Mouse (Mus musculus) kidney, postnatal 0 days (tissue): ENCODE measurements at regions not wholly inside any gene's neighbourhood (a gene's known extent, or its start where the extent isn't known, plus 50 kb on each side); places are given as distances from the start of the nearest gene placed in this dataset.

Experiments used
- ATAC-seq: fragments of 200-750 bp; cut with Nextera tagmentation; replicated peaks from 2 replicates; pipeline ENCODE4 v1.8.0; 2017; ENCODE audit warnings: low read depth, moderate number of reproducible peaks, moderate TSS enrichment, moderate library complexity; ENCODE audit not compliant: low FRiP score
- DNase-seq: peaks from one replicate; pipeline ENCODE4 v3.0.0-alpha.2; 2016; ENCODE audit warnings: low spot score
- H3K27ac ChIP-seq: fragments of 300-500 bp; sonication (generic); 2 replicates; pipeline ENCODE4 v1.5.1; 2014; ENCODE audit warnings: mild to moderate bottlenecking
- H3K27me3 ChIP-seq: fragments of 300-500 bp; sonication (generic); 2 replicates; pipeline ENCODE4 v1.6.1; 2014; ENCODE audit warnings: low read length, mixed read lengths; ENCODE audit not compliant: insufficient read depth
- H3K36me3 ChIP-seq: fragments of 300-500 bp; sonication (generic); 2 replicates; pipeline ENCODE4 v1.6.1; 2014; ENCODE audit warnings: low read length, mixed read lengths; ENCODE audit not compliant: insufficient read depth
- H3K4me1 ChIP-seq: fragments of 300-500 bp; sonication (generic); replicated peaks from 2 replicates; pipeline ENCODE4 v1.6.1; 2014; ENCODE audit warnings: antibody characterized with exemption, low read length, mixed read lengths; ENCODE audit not compliant: insufficient read depth
- H3K4me2 ChIP-seq: fragments of 300-500 bp; sonication (generic); 2 replicates; pipeline ENCODE4 v1.6.1; 2014; ENCODE audit warnings: mild to moderate bottlenecking, low read length, moderate library complexity, mixed read lengths
- H3K4me3 ChIP-seq: fragments of 300-500 bp; sonication (generic); replicated peaks from 2 replicates; pipeline ENCODE4 v1.5.1; 2014; ENCODE audit warnings: low read depth, low read length
- H3K9ac ChIP-seq: fragments of 300-500 bp; sonication (generic); 2 replicates; pipeline ENCODE4 v1.6.1; 2014; ENCODE audit warnings: low read depth, low read length
- H3K9me3 ChIP-seq: fragments of 300-500 bp; sonication (generic); replicated peaks from 2 replicates; pipeline ENCODE4 v1.6.1; 2016; ENCODE audit warnings: low read length, inconsistent platforms, mixed read lengths
- CTCF ChIP-seq: IDR thresholded peaks from 2 replicates; pipeline ENCODE4 v1.5.1; 2016; ENCODE audit warnings: antibody characterized with exemption, low read depth, mild to moderate bottlenecking, moderate library complexity
- WGBS: fragments of 180-500 bp; shearing (Covaris S2); extraction: QIAGEN DNeasy Blood & Tissue Kit; methylation state at CpG from one replicate; pipeline ENCODE4 v1.1.7; 2014; 5-methylcytosine and 5-hydroxymethylcytosine counted together

DNA sequence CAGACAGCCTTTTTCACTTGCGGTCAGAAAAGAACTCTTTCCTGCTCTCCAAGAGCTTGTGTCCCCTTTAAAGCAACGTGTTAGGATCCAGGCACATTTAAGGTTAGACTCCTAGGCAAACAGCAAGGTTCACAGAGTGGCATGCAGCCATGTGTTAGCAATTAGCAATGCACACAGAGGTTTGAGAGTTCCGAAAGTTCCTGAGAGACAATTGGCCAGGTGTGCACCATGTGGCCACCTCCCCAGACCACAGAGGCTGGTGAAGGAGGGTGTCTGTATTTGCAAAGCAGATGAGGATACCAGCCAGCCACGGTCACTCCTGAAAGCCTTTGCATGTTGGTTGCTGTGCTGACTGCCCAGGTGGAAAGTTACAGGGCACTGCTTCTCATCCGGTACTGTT lies 240.6 kb downstream of the H2al1j start:
- ATAC-seq (no peak), DNase-seq (no peak)
- no peaks in the 10 kb centered on the region for H3K27me3 ChIP-seq
- 67% methylated on average over 5 of the region's 5 CpGs for WGBS
- H3K4me3 ChIP-seq: no peak overlapping the region
- no peaks in the 10 kb centered on the region for H3K4me1 ChIP-seq
- H3K9ac ChIP-seq: no peak overlapping the region
- no peaks in the 10 kb centered on the region for H3K9me3 ChIP-seq
- no peaks in the 10 kb centered on the region for H3K36me3 ChIP-seq
- H3K27ac ChIP-seq: no peak overlapping the region
- TF ChIP-seq CTCF: no peak
- no peak overlapping the region for H3K4me2 ChIP-seq

DNA sequence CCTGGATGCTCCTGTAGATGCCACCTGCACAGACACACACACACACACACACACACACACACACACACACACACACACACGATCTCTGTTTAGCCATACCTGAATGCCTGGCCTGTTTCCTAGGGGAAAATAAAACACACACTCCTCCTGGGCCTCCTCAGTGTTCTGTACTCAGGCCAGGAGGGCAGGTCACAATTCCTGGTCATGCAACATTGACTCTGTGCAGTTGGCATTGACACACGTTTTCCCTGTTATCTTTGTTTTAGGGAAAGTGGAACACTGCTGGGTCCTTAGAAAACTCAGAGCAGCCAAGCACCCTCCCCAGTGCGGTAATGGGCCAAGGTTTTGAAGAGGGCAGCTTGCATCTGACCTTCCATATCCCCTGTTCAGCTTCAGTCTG lies 246.7 kb downstream of the H2al1j start:
- DNase-seq: no peak
- H3K27ac ChIP-seq: no peak overlapping the region
- H3K4me3 ChIP-seq: no peak overlapping the region
- no peaks in the 10 kb centered on the region for H3K27me3 ChIP-seq
- H3K4me2 ChIP-seq: no peak overlapping the region
- ATAC-seq: no peak
- no peaks in the 10 kb centered on the region for H3K36me3 ChIP-seq
- H3K9ac ChIP-seq: no peak overlapping the region
- no peaks in the 10 kb centered on the region for H3K4me1 ChIP-seq
- no peaks in the 10 kb centered on the region for H3K9me3 ChIP-seq
- whole genome bisulfite sequencing: 46% methylated on average over 3 of the region's 3 CpGs
- TF ChIP-seq CTCF: no peak

DNA sequence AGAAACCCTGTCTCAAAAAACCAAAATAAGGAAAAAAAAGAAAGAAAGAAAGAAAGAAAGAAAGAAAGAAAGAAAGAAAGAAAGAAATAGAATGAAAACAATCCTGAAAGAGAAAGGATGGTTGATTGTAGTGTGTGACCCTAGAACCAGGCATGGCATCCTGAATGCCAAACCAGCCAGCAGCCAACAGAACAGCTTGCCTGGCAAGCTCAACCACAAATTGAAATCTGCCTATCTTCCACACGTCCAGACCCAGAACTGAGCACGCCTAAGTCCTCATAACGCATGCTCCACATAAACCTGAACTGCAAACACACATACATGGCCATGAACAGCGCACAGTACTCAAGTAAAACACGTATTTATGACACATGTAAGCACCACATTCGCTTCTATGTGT lies 247.9 kb downstream of the H2al1j start:
- no peak for TF ChIP-seq CTCF
- no peak overlapping the region for H3K4me3 ChIP-seq
- no peak overlapping the region for H3K9ac ChIP-seq
- no peaks in the 10 kb centered on the region for H3K36me3 ChIP-seq
- H3K9me3 ChIP-seq: no peaks in the 10 kb centered on the region
- H3K4me2 ChIP-seq: no peak overlapping the region
- H3K27ac ChIP-seq: no peak overlapping the region
- no peaks in the 10 kb centered on the region for H3K27me3 ChIP-seq
- no peak for ATAC-seq
- H3K4me1 ChIP-seq: no peaks in the 10 kb centered on the region
- DNase-seq: no peak
- 88% methylated on average over 6 of the region's 6 CpGs for WGBS

- H3K4me2 ChIP-seq: no peak overlapping the region
- no peak overlapping the region for H3K4me3 ChIP-seq
- no peaks in the 10 kb centered on the region for H3K27me3 ChIP-seq
- ATAC-seq (no peak), DNase-seq (no peak)
- no peak for TF ChIP-seq CTCF
- 41% methylated on average over 8 of the region's 8 CpGs for WGBS
- no peak overlapping the region for H3K27ac ChIP-seq
- no peaks in the 10 kb centered on the region for H3K9me3 ChIP-seq
- no peaks in the 10 kb centered on the region for H3K36me3 ChIP-seq
- no peak overlapping the region for H3K9ac ChIP-seq
- no peaks in the 10 kb centered on the region for H3K4me1 ChIP-seq
Observed at GRCm38 (mm10) chrX:11576287-11576686, 248.7 kb downstream of the H2al1j start.

DNA sequence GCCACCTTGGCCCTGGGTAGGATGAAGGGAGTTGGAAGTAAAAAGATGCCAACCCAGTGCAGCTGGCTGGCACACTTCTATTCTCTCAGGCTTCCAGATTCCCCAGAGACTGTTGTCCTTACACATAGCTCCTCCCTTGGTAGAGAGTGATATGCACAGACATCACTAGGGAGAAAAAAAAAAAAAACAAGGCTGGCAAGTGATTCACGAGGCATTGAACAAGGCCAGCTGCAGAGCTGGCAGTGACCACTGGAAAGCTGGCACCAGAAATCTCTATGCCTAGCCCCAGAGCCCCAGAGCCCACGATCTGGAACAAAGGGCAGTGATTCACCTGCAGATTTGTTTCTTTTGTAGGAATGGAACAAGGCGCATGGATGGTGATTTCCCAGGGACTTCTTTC lies 249.7 kb downstream of the H2al1j start:
- no peak for TF ChIP-seq CTCF
- Histone ChIP-seq H3K4me2 (no peak overlapping the region), H3K4me3 (no peak overlapping the region), H3K27ac (no peak overlapping the region), H3K9ac (no peak overlapping the region), H3K36me3 (no peaks in the 10 kb centered on the region), H3K4me1 (no peaks in the 10 kb centered on the region), H3K9me3 (no peaks in the 10 kb centered on the region), H3K27me3 (no peaks in the 10 kb centered on the region)
- ATAC-seq (no peak), DNase-seq (no peak)
- WGBS: 59% methylated on average over 3 of the region's 3 CpGs

GRCm38 (mm10) chrX:11585353-11585752 lies 257.7 kb downstream of the H2al1j start:
- Histone ChIP-seq H3K27ac (no peak overlapping the region), H3K9me3 (no peaks in the 10 kb centered on the region), H3K27me3 (no peaks in the 10 kb centered on the region), H3K4me1 (no peaks in the 10 kb centered on the region), H3K4me2 (no peak overlapping the region), H3K36me3 (no peaks in the 10 kb centered on the region), H3K4me3 (no peak overlapping the region), H3K9ac (no peak overlapping the region)
- 68% methylated on average over 5 of the region's 5 CpGs for WGBS
- TF ChIP-seq CTCF: no peak
- DNase-seq (peak; percentile 54), ATAC-seq (no peak)

DNA sequence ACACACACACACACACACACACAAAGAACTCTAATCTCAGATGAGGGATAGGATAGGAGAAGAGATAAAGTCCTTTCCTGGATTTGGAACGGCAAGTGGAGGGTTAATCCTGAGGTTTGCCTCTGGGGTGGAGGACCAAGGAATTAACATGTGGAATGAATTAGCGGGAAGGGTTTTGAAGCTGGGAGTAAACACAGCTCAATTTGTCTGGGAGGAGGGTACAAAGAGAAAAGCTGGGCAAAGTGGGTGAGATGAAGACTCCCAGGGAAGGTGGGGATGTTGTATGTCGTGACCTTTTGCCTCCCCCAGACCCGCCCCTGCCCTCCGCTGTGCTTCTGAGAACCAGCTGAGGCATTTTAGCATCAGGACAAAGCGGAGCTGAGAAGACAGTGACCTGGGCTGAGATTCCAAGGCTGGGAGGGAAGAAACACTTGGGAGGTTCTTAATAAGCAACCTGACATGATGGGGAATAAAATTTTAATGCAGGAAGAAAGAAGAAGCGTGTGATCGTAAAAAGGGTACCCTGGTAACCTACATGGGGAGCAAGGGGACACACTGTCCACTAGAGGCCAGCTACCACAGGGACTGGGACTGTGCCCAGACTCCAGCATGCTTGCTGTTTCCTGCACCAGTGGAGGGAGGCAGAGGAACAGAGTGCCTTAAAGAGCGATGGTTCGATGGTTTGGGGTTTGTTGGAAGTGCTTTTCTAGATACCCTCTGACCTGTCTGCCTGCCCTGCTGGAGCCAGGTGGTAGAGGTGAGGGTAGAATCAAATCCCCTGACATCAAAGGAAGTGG lies 264.0 kb downstream of the H2al1j start:
- no peak for ATAC-seq
- no peak overlapping the region for H3K4me2 ChIP-seq
- no peaks in the 10 kb centered on the region for H3K36me3 ChIP-seq
- peak; percentile 59 for TF ChIP-seq CTCF
- no peaks in the 10 kb centered on the region for H3K9me3 ChIP-seq
- no peaks in the 10 kb centered on the region for H3K27me3 ChIP-seq
- 44% methylated on average over 10 of the region's 10 CpGs for WGBS
- H3K4me3 ChIP-seq: no peak overlapping the region
- no peak overlapping the region for H3K9ac ChIP-seq
- DNase-seq: peak; percentile 49
- no peak overlapping the region for H3K27ac ChIP-seq
- no peaks in the 10 kb centered on the region for H3K4me1 ChIP-seq
